Mouse (Mus musculus): ENCODE measurements around the gene Gtf2ird2. TPM values are rescaled to one million over a fixed set of nuclear protein-coding genes. Genes with fewer than 3 reads are reported as not detected.

The Gtf2ird2 gene
- polyA plus RNA-seq, 1 experiment: 5.6 TPM

- no peaks in the 10 kb centered on the region for H3K36me3 ChIP-seq (ENCODE audit: control insufficient read depth, insufficient read depth, low read length)
- no peaks in the 10 kb centered on the region for H3K27me3 ChIP-seq (replicated peaks; ENCODE audit: control insufficient read depth, insufficient read depth, low read length)
- no peaks in the 10 kb centered on the region for H3K4me1 ChIP-seq (ENCODE audit: control insufficient read depth, insufficient read depth, low read length)
- DNase-seq: peak; percentile 65
- 19% methylated on average over 7 of the region's 7 CpGs for WGBS
- TF ChIP-seq CTCF (conservative IDR thresholded peaks at IDR 0.05; ENCODE audit: insufficient read depth, insufficient read length, low read depth, low read length): no peak
- TF ChIP-seq POLR2A (IDR thresholded peaks at IDR 0.05; ENCODE audit: low read depth, low read length): no peak
- no peak overlapping the region for H3K4me3 ChIP-seq (ENCODE audit: insufficient read depth, low read depth, low read length)
- peak overlapping the region; percentile 61; the same call in 1 of the 2 replicates for H3K27ac ChIP-seq (ENCODE audit: insufficient read depth, low read depth, low read length)
Measured at GRCm38 (mm10) chr5:134232568-134232967, 48.7 kb downstream of the Gtf2ird2 start.

GRCm38 (mm10) chr5:134233244-134233651 lies 49.4 kb downstream of the Gtf2ird2 start:
- peak overlapping the region; percentile 48; the same call in 1 of the 2 replicates for H3K27ac ChIP-seq (ENCODE audit: insufficient read depth, low read depth, low read length)
- H3K4me3 ChIP-seq (ENCODE audit: insufficient read depth, low read depth, low read length): no peak overlapping the region
- WGBS: 40% methylated on average over 7 of the region's 7 CpGs
- no peak for DNase-seq
- H3K4me1 ChIP-seq (ENCODE audit: control insufficient read depth, insufficient read depth, low read length): no peaks in the 10 kb centered on the region
- TF ChIP-seq CTCF (conservative IDR thresholded peaks at IDR 0.05; ENCODE audit: insufficient read depth, insufficient read length, low read depth, low read length) (no peak), POLR2A (IDR thresholded peaks at IDR 0.05; ENCODE audit: low read depth, low read length) (no peak)
- H3K36me3 ChIP-seq (ENCODE audit: control insufficient read depth, insufficient read depth, low read length): no peaks in the 10 kb centered on the region
- no peaks in the 10 kb centered on the region for H3K27me3 ChIP-seq (replicated peaks; ENCODE audit: control insufficient read depth, insufficient read depth, low read length)

GRCm38 (mm10) chr5:134234205-134234604 lies 50.4 kb downstream of the Gtf2ird2 start:
- WGBS: 65% methylated on average over 2 of the region's 2 CpGs
- TF ChIP-seq CTCF (conservative IDR thresholded peaks at IDR 0.05; ENCODE audit: insufficient read depth, insufficient read length, low read depth, low read length): no peak
- TF ChIP-seq POLR2A (IDR thresholded peaks at IDR 0.05; ENCODE audit: low read depth, low read length): no peak
- no peak overlapping the region for H3K4me3 ChIP-seq (ENCODE audit: insufficient read depth, low read depth, low read length)
- H3K4me1 ChIP-seq (ENCODE audit: control insufficient read depth, insufficient read depth, low read length): no peaks in the 10 kb centered on the region
- no peak overlapping the region for H3K27ac ChIP-seq (ENCODE audit: insufficient read depth, low read depth, low read length)
- no peaks in the 10 kb centered on the region for H3K27me3 ChIP-seq (replicated peaks; ENCODE audit: control insufficient read depth, insufficient read depth, low read length)
- DNase-seq: no peak
- no peaks in the 10 kb centered on the region for H3K36me3 ChIP-seq (ENCODE audit: control insufficient read depth, insufficient read depth, low read length)

- Histone ChIP-seq H3K27ac (ENCODE audit: insufficient read depth, low read depth, low read length) (no peak overlapping the region), H3K36me3 (ENCODE audit: control insufficient read depth, insufficient read depth, low read length) (no peaks in the 10 kb centered on the region), H3K27me3 (replicated peaks; ENCODE audit: control insufficient read depth, insufficient read depth, low read length) (no peaks in the 10 kb centered on the region), H3K4me1 (ENCODE audit: control insufficient read depth, insufficient read depth, low read length) (no peaks in the 10 kb centered on the region), H3K4me3 (ENCODE audit: insufficient read depth, low read depth, low read length) (no peak overlapping the region)
- WGBS: 25% methylated on average over 6 of the region's 6 CpGs
- peak; percentile 63 for DNase-seq
- TF ChIP-seq CTCF (conservative IDR thresholded peaks at IDR 0.05; ENCODE audit: insufficient read depth, insufficient read length, low read depth, low read length) (no peak), POLR2A (IDR thresholded peaks at IDR 0.05; ENCODE audit: low read depth, low read length) (no peak)
Measured at GRCm38 (mm10) chr5:134235111-134235510, 51.3 kb downstream of the Gtf2ird2 start.

GRCm38 (mm10) chr5:134236241-134236640 lies 52.4 kb downstream of the Gtf2ird2 start:
- H3K36me3 ChIP-seq (ENCODE audit: control insufficient read depth, insufficient read depth, low read length): peaks cover 3% of the 10 kb centered on the region; the same call in 1 of the 2 replicates
- 48% methylated on average over 3 of the region's 3 CpGs for WGBS
- H3K27me3 ChIP-seq (replicated peaks; ENCODE audit: control insufficient read depth, insufficient read depth, low read length): no peaks in the 10 kb centered on the region
- H3K4me1 ChIP-seq (ENCODE audit: control insufficient read depth, insufficient read depth, low read length): no peaks in the 10 kb centered on the region
- DNase-seq: peak; percentile 53
- H3K4me3 ChIP-seq (ENCODE audit: insufficient read depth, low read depth, low read length): no peak overlapping the region
- H3K27ac ChIP-seq (ENCODE audit: insufficient read depth, low read depth, low read length): no peak overlapping the region
- TF ChIP-seq POLR2A (IDR thresholded peaks at IDR 0.05; ENCODE audit: low read depth, low read length) (no peak), CTCF (conservative IDR thresholded peaks at IDR 0.05; ENCODE audit: insufficient read depth, insufficient read length, low read depth, low read length) (no peak)

GRCm38 (mm10) chr5:134236796-134237195 lies 53.0 kb downstream of the Gtf2ird2 start:
- no peak overlapping the region for H3K27ac ChIP-seq (ENCODE audit: insufficient read depth, low read depth, low read length)
- H3K4me3 ChIP-seq (ENCODE audit: insufficient read depth, low read depth, low read length): no peak overlapping the region
- TF ChIP-seq POLR2A (IDR thresholded peaks at IDR 0.05; ENCODE audit: low read depth, low read length) (no peak), CTCF (conservative IDR thresholded peaks at IDR 0.05; ENCODE audit: insufficient read depth, insufficient read length, low read depth, low read length) (no peak)
- no peak for DNase-seq
- H3K4me1 ChIP-seq (ENCODE audit: control insufficient read depth, insufficient read depth, low read length): no peaks in the 10 kb centered on the region
- 74% methylated on average over 6 of the region's 6 CpGs for WGBS
- peaks cover 3% of the 10 kb centered on the region; the same call in 1 of the 2 replicates for H3K36me3 ChIP-seq (ENCODE audit: control insufficient read depth, insufficient read depth, low read length)
- H3K27me3 ChIP-seq (replicated peaks; ENCODE audit: control insufficient read depth, insufficient read depth, low read length): no peaks in the 10 kb centered on the region

- Histone ChIP-seq H3K4me3 (ENCODE audit: insufficient read depth, low read depth, low read length) (no peak overlapping the region), H3K36me3 (ENCODE audit: control insufficient read depth, insufficient read depth, low read length) (peaks cover 5% of the 10 kb centered on the region; the same call in 1 of the 2 replicates), H3K4me1 (ENCODE audit: control insufficient read depth, insufficient read depth, low read length) (no peaks in the 10 kb centered on the region), H3K27ac (ENCODE audit: insufficient read depth, low read depth, low read length) (no peak overlapping the region), H3K27me3 (replicated peaks; ENCODE audit: control insufficient read depth, insufficient read depth, low read length) (no peaks in the 10 kb centered on the region)
- 86% methylated on average over 11 of the region's 11 CpGs for WGBS
- DNase-seq: no peak
- TF ChIP-seq CTCF (conservative IDR thresholded peaks at IDR 0.05; ENCODE audit: insufficient read depth, insufficient read length, low read depth, low read length) (no peak), POLR2A (IDR thresholded peaks at IDR 0.05; ENCODE audit: low read depth, low read length) (no peak)
Measured at GRCm38 (mm10) chr5:134237508-134237907, 53.7 kb downstream of the Gtf2ird2 start.

All from kidney, adult 2 months (tissue).